Mouse (Mus musculus) lung, postnatal 25 days (tissue): ENCODE measurements around the gene F2rl2.
A peak's percentile ranks its signal among the peaks of the same experiment; 100 is the strongest.

Experiments
- DNase-seq: peaks from one replicate; pipeline ENCODE4 v3.0.0; 2022; ENCODE audit warnings: low spot score

The F2rl2 gene

DNA sequence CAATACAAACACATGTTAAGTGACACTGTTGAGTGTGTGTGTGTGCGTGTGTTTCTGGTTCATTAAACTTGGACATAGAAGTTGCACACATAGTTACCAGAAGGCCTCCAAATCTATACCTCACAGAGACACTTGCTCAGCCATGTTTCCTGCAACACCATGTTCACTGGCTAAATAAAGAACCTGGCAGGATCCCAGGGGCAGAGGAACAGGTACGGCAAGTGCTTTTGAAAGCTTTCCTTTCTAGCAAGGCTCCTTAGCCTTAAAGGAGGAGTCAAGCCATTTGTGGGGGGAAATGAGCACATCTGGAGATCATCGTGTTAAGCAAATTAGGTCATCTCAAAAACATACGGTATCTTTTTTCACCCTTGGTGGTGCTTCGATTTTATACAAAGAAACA, 6.7 kb downstream of the F2rl2 start:
- no peak for DNase-seq

DNA sequence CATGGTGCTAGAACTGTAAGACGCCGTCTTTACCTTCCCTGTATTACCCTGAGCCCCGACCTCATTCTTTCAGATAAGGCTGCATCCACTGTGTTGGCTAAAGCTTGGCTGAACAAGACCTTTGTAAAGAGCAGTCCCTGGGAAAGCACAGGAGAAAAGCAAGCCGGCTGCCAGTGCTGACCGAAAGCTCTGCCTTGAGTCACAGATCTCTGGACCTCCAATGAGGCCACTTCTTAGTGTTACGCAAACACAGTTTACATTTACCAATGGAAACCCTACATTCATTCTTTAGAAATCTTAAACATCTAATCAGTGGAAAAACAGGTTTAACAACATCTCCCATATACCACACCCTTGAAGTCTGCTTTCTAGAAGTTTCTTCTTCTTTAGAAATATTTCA, 8.9 kb downstream of the F2rl2 start:
- no peak for DNase-seq

DNA sequence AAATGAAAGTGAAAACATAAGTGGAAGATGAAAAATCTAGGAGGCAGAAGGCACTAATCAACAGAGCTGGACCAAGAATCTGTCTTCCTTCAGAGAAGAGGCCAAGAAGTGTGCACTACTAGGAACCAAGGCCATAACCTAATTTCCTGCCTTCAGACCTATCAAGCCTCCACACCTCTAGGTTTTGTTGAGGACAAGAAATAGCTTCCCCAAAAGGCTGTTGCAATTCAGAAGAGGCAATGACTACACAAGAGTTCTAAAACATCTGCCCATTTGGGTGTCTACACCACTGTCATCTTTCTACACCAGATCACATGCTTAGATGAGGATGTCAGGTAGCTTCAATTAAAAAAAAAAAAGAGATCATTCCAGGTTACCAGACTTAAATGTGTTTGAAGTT, 15.4 kb downstream of the F2rl2 start:
- no peak for DNase-seq

DNA sequence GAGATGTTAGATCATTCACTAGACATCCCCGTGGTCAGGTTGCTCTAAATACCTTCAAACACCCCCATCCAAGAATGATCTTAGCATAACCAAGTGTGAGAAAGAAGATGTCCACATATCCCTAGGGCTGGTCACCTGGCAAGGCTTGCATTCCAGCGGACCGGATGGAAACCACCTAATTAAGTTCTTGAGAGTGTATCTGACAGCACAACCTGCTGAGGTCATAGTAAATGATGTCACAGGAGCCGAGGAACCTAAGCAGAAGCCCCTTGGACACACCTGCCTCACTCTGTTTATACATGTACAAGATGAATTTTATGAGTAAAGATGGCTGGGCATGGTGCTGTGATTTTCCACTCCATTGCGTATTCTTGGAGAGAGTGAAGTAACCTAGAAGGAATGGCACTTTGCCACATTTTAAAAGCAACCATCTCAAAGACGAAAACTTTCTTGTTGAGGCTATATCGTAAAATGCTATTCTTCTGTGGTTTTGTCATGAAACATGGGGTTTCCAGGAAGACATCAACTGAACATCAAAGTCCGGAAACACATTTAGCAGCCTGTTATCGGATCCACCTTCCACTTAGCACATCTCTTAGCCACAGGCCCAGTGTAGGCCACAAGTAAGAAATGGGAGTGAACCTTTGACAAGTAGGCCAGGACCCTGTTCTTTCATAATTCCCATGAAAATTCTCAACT, 16.1 kb downstream of the F2rl2 start:
- DNase-seq = no peak

DNA sequence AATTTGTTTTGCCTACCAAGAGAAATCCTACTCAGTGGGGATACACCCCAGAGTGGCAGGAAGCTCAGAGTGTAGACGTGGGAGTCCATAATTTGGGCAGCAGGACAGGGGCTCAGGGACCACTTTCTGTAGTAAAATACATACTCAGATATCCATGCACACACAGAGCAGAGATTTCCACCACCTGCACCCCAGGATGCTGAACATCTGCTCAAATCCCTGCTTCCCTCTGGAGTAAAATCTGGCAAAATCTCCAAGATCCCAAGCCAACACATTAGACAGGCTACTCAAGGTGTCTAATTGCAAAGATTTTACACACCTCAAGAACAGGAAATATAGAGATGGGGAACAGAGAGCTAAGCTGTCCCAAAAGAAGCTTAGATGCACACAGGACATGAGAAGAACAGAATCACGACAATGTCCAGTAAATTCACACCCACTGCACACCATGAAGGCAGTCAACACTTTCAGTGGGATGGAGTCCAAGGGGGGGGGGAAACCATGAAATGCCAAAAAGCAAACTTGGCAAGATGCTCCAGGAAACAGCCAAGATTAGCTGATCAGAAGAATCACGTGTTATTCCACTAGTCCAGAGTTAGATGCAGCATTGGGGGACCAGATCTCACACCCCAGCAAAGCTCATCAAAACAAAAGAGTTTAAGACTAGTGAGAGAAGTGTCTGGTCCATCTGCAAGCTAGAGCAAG, 17.8 kb downstream of the F2rl2 start:
- DNase-seq = no peak

DNA sequence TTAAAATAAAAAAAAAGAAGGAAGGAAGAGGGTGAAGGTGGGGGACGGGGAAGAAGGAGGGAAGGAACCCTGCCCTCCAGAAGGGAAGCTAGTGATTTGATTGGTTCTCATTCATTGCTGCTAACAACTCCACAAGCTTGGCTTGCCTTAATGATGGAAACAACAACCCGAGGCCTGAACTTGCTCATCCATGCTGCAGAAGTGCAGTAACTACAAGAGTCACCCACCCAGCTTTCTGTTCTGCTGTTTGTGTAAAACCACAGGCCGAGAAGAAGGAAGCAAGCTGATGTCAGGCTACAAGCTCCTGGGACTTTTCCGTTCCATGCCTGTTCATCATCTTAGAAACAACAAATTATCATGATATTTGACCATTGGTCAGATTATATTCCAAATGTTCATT, 18.7 kb downstream of the F2rl2 start:
- DNase-seq = no peak

DNA sequence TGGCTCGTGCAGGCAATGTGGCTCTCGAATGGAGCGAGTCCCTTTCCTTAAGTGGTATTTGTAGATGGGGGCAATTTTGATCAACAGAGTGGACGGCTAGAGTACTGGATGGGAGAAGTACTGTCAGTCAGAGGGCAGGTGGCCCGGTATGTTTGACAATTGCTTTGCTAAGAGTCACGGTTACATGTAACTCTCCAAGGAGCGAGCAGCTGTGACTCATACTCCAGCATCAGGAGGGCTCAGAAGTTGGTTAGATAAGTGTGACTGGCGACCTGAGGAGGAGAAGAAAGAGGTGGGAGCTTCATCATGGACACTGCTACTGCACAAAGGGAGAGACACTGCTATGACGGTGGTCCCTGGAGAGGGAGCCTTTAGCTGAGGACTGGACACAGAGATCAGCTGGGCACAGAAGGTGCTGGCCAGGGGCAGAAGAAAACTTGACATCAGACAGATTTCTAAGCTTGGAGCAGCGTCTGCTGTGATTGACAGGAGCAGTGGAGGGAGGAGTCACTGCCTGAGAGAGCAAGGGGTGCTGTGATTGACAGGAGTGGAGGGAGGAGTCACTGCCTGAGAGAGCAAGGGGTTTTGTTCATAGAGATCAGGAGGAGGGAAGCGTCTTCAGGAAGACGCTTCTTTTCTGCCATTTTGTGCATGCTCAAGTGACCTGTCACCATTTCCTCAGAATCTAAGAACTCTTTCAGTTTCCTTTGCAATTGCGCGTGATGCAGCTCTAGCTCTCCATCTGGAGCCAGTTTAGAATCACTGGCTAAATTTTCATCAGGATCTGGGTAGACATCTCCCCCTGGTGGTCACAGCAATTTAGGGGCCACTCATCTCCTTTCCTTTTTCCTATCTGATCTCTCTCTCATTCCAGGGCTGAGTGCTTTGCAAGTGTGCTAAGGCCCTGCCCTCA, 22.9 kb downstream of the F2rl2 start:
- peak; percentile 74 for DNase-seq

DNA sequence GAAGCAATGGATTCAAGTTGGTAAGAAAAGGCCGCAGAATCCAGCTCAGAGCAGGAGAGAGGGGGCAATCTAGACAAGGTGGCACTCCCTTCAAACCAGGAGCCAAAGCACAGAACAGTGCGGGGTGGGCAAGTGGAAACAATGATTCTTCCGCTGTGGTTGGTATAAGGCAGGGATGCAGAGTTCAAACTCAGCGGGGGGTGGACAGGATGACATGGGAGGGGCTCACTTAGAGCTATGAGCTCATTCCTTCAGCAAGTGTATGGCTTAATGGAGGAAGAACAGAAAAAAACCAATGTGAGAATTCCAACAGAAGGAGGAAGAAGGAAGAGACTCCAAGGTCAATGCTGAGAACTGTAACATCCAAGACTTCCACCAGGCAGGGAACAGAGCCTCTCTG, 33.8 kb downstream of the F2rl2 start:
- DNase-seq = no peak

DNA sequence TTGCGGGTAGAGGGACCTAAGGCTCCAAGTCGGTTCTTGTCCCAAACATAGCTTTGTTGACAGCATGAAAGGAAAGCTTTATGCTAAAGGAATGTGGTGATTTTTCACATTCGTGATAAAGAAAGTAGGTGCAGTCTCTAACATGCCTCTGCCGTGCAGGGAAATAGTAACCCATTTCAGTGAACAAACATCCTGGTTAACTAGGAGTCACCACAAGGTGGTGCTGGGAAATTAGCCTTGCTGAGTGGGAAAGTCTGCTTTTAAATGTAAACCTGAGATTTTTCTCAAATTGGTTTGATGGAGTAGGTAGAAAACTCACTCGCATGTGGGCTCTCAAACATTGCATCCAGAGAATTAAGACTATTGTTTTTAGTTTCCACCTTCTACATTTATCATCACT, 43.0 kb downstream of the F2rl2 start:
- no peak for DNase-seq

DNA sequence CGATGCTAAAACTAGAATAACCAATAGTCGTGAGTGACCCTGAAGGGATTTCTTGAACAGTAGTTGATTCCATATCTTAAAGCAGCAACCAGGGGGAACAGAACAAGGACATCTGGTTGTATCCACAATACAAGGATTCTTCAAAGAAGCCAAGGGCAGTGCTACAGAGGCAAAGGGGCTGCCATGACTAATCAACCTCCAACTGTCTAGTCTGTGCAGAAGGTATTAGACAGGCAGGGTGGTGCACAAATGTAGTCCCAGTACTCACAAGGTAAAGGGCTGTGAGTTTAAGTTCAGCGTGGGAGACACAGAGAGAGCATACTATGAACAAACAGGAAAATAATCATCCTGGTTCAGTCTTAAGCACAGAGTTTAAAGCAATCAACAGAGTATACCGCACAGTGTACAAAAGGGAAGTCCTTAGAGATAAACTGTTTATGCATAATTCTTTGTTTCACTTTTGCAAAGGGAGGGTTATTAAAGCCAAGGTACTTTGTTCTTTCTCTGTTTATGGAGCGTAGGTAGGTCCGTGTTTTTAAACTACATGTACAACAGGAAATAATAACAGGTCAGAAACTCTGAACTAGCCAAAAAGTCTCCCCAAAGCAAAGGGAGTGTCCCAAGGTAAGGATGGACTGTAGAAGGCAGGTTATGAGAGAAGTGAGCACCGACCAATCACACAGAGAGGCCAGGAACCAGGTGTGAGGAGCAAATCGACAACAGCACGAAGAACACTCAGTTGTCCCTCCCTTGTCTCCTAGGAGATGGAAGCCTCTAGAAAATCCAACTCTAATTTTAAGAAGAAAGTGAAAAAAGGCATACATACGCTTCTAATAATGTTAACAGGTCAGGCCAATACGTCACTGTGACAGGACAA, 45.4 kb downstream of the F2rl2 start:
- no peak for DNase-seq

DNA sequence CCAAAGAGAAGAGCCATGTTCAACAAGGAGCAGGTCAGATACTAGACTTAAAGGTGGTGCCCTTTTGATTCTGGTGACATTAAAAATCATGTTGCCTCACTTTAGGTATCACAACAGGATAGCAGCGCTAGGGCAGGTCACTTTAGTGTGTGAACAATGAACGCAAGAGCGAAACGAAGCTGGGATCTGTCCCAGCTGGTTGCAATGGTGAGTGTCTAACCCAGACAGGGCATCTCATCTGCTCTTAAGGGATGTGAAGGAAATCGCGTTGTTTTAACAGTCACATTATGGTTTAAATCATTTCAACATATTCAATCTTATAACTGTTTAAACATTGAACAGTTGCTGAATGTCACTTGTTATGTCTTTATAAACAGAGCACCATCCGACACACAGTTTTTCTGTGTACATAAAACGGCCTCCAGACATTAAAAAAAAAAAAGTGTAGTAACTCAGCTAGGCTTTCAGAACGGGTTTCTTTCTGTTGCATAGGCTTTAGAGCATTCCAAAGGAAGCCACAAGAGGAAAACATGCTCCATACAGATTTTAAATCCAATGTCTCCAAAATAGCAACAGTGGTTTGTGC, 46.3 kb downstream of the F2rl2 start:
- DNase-seq = no peak

DNA sequence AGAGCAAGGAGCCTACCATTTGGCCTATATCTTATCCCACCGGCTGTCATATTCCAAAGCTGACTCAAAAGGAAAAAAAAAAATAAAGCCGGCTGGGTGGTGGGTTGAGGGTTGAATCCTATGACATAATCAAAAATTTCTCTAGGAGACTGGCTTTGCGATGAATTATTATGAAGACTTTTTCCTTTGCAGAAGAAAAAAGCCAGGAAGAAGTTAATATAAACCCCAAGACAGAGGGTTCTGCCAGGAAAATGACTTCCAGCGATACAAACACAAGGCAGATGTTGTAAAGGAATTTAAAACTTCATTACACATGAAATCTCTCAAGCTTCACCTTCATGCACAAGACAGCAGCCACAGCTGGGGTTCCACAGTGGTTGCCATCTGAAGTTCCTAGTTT, 48.8 kb downstream of the F2rl2 start:
- DNase-seq = peak; percentile 55

DNA sequence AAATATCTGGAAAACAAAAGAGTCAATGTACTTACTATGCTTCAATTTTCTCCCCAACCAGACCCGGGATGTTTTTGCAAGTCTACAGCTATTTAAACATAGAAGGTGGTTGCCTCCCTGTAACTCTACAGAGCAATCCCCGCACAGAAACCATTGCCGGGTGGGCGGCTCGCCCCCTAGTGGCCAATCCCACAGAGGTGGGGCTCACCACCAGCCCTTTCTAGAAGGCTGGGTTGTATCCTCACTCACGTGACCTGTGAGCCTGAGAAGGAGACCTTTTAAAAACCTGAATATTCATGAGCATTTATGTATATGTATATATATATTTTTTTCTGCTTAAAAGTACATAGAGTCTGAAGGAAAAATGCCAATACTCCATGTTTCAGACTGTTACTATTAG, 49.9 kb downstream of the F2rl2 start:
- DNase-seq = peak; percentile 37

DNA sequence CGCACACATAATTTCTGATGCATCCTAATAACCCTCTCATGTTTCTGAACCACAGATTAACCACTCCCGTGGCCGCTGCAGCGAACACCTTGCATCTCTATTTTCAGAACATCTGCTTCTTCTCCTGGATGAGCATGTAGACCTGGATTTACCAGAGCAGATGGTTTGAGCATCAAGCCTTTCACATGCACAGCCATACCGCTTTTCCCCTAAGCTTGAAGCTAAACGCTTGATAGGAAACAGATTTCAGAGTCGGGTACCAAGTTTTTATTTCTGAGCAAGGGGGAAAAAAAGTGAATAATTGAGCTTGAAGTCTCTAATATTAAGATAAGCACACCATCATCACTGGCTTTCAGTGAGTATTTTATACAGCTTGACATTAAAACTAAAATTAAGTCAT, 50.4 kb downstream of the F2rl2 start:
- no peak for DNase-seq

DNA sequence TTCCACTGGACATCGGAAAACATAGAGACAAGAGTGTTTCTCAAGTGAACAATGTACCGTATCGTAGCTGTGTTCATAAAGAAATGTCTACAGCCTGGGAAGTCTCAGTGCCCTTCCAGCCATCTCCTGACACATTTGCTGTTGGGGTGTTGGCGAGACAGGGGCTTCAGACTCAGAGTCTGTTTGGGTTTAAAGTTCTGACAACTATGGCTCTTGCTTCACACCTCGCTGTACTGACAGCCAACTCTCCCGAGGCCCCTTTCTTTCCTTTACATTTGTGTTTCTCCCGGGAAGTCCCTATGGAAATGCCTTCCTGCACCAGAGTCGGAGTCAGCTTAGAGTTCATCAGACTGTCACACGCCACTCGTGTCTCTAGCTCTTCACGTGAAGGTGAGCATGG, 50.9 kb downstream of the F2rl2 start:
- no peak for DNase-seq
